Mouse (Mus musculus) layer of hippocampus, adult 18-20 months (tissue): ENCODE measurements around the gene Bend3. TPM values are rescaled to one million over a fixed set of nuclear protein-coding genes. Genes with fewer than 3 reads are reported as not detected.
"Not testable (repeated sequence)": the region's sequence is repeated elsewhere in the genome, so short reads cannot be mapped to it uniquely, and the experiment has no call there.

Source experiments
- DNase-seq, 2 experiments: peaks; one replicate each; pipeline ENCODE4 v3.0.0; 2022; ENCODE audit warnings: low spot score in 2 of 2
- total RNA-seq, 2 experiments: library from RNA; stranded (reverse); gene quantifications; 2 replicates each; pipeline ENCODE4 v1.2.3; 2021

Gene Bend3
- total RNA-seq, 2 experiments from 2014 or later: 3.4 to 4.7 TPM

- peak; percentile 78 to 79 for DNase-seq
These were observed 966 bp downstream of the Bend3 start for GRCm38 (mm10) chr10:43479436-43480157.

- no peak for DNase-seq
These were observed 1.7 kb downstream of the Bend3 start for GRCm38 (mm10) chr10:43480227-43480849.

GRCm38 (mm10) chr10:43481179-43481578 is 2.5 kb downstream of the Bend3 start:
- DNase-seq: no peak

DNA sequence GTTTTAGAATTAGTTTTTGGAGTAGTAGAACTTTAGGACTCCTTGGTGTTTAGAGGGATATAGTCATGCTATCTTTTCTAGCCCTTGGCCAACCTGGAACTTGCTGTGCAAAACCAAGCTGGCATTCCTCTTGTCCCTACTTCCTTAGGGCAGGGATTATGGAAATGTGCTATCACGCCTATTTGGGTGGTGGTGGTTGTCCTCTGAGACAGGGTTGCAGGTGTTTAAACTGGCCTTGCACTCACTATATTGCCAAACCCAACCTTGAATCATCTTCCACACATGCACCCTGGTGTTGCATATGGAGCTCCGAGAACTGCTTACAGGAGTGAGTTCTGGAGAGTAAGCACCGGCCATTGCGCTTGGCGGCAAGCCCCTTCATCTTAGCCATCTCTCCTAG is 3.4 kb downstream of the Bend3 start:
- no peak for DNase-seq

- no peak for DNase-seq
These were observed 4.9 kb downstream of the Bend3 start for GRCm38 (mm10) chr10:43483426-43483995.

- no peak for DNase-seq
These were observed 7.2 kb downstream of the Bend3 start for GRCm38 (mm10) chr10:43485751-43486268.

- DNase-seq: no peak
These were observed 8.9 kb downstream of the Bend3 start for GRCm38 (mm10) chr10:43487441-43488010.

- no peak for DNase-seq
These were observed 9.6 kb downstream of the Bend3 start for GRCm38 (mm10) chr10:43488258-43488657.

- no peak for DNase-seq
These were observed 10.5 kb downstream of the Bend3 start for GRCm38 (mm10) chr10:43489139-43489538.

DNA sequence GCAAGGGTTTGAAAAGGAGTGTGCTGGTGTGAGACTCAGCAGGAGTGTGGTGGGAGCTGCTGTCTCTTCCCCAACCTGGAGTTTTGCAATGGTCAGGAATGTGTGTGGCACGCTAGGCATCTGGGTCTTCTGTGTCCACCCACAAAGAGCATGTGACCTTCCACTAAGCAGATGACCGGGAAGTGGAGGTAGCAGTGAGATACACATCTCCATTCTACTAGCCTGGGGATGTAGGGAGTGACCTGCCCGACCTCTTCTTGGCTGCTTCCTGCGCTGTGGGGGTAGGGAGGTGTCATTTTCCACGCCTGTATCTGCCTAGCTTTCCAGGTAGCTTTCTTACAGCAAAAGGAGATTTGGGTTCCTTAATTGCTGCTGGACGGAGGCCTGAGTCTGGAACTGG is 10.9 kb downstream of the Bend3 start:
- DNase-seq: no peak

DNA sequence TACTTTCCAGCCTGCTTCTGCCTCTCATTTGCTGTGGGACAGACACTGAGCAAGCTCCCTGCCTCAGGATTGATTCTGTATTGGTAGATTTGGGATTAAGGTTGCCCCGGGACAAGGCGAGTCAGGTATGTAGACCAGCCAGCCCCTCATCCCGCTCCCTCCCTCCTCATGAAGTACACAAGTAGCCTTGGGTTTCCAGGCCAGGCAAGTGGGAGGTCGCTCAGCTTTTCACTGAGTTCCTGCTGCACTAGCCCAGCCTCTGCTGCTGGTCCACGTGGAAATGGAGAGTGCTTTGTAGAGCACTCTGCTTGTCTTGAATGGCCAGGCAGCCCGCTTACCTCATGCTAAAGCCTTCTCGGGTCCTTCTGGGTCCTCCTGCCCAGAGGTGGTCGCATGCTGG is 11.4 kb downstream of the Bend3 start:
- no peak for DNase-seq

GRCm38 (mm10) chr10:43490846-43491245 is 12.2 kb downstream of the Bend3 start:
- no peak for DNase-seq

DNA sequence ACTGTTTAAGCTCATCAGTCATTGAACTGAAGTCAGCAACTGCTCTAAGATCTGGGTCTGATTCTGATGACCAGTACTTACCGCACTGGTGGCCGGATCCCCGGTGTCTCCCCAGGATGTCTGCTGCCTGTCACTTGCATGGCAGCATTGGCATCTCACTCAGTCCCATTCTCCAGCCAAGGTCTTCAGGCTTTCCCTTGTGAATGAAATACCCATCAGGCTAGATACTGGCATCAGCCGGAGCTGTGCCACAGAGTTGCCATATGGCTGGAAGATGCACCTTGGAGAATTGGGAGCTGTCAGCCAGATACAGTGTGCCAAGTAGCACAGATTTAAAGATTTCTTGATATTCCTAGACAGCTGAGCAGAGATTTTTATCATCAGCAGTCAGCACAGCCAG is 24.0 kb downstream of the Bend3 start:
- DNase-seq: no peak

DNA sequence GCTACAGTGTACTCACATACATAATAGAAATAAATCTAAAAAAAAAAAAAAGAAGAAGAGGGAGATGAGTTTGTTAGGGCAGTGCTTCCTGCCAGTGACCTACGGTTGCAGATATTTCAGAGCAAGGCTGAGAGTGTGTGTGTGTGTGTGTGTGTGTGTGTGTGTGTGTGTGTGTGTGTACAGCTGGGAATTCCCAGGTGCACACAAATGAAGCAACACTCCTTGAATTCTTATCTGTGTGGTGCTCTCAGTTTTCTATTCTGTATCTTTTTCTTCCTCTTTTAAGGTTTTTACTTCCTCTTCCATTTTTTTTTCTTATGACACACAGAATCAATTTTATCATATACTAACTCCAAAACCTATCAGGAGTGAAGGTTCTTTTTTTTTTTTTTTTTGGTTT is 25.7 kb downstream of the Bend3 start:
- DNase-seq: no peak

DNA sequence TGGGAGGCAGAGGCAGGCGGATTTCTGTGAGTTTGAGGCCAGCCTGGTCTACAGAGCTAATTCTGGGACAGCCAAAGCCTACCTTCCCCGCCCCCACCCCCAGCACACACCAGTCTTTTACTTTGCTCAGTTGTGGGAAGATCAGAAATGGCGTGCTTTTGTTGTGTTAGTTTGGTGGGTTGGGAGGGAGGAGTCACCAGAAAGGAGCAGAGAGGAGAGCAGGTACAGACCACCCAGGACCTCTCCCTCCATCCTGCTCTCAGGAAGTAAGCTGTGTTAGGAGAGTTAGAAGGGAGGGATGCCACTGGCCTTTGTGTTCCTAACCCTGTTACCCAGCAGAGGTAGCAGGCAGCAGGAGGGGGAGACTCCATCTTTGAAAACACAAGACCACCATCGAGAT is 28.4 kb downstream of the Bend3 start:
- no peak for DNase-seq

- no peak for DNase-seq
These were observed 30.6 kb downstream of the Bend3 start for GRCm38 (mm10) chr10:43509228-43509627.

- DNase-seq: no peak
These were observed 34.3 kb downstream of the Bend3 start for GRCm38 (mm10) chr10:43512976-43513375.

DNA sequence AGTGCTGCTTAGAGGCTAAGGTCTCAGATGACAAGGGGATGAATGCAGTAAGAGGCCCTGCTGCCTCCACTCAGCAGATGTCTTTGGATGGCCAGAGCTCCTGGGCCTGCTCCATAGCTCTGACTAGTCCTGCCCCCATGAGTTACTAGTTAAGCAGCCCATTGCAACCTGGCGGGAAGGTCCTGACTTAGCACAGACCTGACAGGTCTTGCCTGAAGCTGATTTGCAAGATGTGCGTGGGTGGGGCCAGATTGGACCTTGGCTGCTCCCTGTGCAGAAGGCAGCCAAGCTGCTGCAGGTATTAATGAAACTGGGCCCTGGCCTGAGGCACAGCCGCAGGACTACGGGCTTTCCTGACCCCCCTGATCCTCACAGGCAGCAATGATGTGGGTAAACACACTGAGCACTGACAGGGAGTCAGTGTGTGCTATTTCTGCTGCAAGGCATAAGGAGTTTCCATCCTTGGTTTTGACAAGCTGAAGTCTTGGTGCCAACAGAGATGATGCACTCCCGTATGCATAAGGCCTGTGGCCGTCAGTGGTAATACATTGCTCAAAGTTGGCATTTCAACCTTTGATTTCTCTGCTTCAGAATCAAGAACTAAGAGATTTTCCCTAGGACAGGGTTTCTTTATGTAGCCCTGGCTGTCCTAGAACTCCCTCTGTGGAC is 38.5 kb downstream of the Bend3 start:
- no peak for DNase-seq

DNA sequence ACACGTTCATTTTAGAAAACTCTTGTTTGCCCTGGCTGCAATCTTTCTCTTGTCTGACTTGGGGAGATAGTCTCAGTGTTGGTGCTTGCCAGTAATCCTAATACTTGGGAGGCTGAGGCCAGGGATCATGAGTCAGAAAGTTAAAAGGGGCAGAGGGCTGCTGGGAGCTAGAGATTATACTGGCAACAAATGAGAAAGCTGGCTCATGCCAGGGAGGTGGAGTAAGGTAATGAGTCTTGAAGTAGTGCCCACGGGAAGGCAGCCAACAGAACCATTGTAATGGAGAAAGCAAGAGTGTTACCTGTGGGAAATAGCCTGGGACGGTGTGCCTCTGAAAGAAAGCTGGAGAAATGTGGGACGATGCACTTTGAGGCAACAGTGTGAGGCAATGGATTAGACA is 39.2 kb downstream of the Bend3 start:
- DNase-seq: no peak

DNA sequence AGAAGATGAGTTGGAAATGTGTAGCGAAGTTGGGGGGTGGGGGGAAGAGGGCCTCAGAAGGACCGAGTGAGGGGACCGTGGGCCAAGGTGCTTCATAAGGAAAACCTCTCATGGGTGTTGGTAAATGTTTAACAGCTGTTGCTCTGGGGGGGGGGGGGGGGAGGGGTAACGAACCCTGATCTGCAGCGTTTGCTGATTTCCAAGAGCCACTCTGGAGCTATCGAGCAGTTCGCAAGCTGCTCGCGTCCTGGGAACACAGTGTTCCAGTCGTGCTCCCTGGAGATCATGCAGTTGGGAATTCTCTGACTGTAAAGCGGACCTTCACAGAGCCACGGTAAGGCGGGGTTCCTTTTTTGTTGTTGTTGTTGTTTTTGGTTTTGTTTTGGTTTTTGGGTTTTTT is 39.7 kb downstream of the Bend3 start:
- no peak for DNase-seq

DNA sequence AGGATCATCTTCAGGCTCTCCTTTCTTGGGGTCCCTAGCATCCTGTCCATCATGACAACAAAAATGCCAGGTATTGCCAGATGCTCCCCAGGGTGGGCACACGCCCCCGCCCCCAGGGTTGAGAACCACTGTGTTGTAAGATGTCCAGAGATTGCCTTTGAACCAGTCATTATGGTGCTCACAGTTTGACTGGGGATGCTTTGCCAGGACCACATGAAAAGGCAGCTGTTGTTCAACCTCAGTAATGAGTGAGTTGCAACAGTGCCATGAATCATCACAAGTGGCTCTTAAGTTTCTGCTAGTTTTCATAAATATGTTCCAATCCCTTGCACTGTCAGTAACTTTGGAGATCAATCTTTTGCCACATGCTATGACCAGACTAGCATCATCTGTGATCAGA is 41.3 kb downstream of the Bend3 start:
- DNase-seq: no peak

- not testable (repeated sequence) for DNase-seq
These were observed 45.3 kb downstream of the Bend3 start, which contains the start of gene Gm9803 for GRCm38 (mm10) chr10:43523931-43524330. Gm9803 (plus strand) TSS chr10:43524084.
